Mouse (Mus musculus) left cerebral cortex, adult 2 months (tissue): Measurements from ENCODE around the gene Lif. TPM values are rescaled to one million over a fixed set of nuclear protein-coding genes. Genes with fewer than 3 reads are reported as not detected.
A peak's percentile ranks its signal among the peaks of the same experiment; 100 is the strongest.

Source experiments
- DNase-seq, 2 experiments: peaks; one replicate each; pipeline ENCODE4 v3.0.0; 2021 to 2022; ENCODE audit warnings: low spot score in 2 of 2, mixed read lengths in 1 of 2; ENCODE audit errors: extremely low spot score in 1 of 2
- H3K27ac ChIP-seq: fragments of 200-600 bp; 2 replicates; pipeline ENCODE4 v1.8.1; 2022
- H3K4me3 ChIP-seq: fragments of 200-600 bp; 2 replicates; pipeline ENCODE4 v1.8.1; 2022
- CTCF ChIP-seq: fragments of 200-600 bp; IDR thresholded peaks from 2 replicates; pipeline ENCODE4 v1.8.1; 2022; ENCODE audit warnings: antibody characterized with exemption, mild to moderate bottlenecking, moderate library complexity
- intact Hi-C: fragments of 180-260 bp; cut with DNase I; formaldehyde crosslinking; loops from one replicate; pipeline ENCODE4 v1.15.1; 2025
- total RNA-seq, 2 experiments: library from RNA; stranded (reverse); gene quantifications; 2 replicates each; pipeline ENCODE4 v1.2.3; 2021

The Lif gene
- total RNA-seq, 2 experiments from 2014 or later, result 0.70 to 1.2 TPM

DNA sequence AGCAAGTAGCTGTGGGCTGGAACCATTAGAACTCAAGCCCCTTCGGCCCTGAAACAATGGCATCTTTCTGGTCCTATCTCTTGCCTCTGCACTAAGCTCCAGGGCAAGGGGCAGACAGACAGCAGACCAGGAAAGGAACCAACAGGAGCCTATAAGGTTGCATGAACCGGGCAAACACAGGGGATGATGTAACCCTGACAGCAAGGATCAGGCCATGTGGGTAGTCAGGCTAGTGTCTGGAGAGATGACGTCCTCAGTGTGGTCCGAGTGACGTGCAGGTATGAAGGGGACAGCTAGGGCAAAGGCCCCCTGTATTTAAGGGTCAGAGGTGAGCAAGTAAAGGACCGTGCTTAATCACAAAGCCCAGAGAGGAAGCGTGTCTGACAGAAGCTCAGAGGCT is 7.1 kb upstream of the Lif start:
- no peak for TF ChIP-seq CTCF
- intact Hi-C loops, result no loop called here

GRCm38 (mm10) chr11:4251376-4251775 is 6.0 kb upstream of the Lif start:
- intact Hi-C loops, result no loop called here
- no peak for TF ChIP-seq CTCF
- Histone ChIP-seq H3K4me3 (no peak overlapping the region), H3K27ac (no peak overlapping the region)
- no peak for DNase-seq

More for the DNA sequence above, 7.1 kb upstream of the Lif start:
- H3K4me3 ChIP-seq, result no peak overlapping the region
- DNase-seq, result no peak
- no peak overlapping the region for H3K27ac ChIP-seq

GRCm38 (mm10) chr11:4252886-4253285 is 4.5 kb upstream of the Lif start:
- Histone ChIP-seq H3K4me3 (no peak overlapping the region), H3K27ac (no peak overlapping the region)
- no peak for TF ChIP-seq CTCF
- DNase-seq, result no peak
- intact Hi-C loops, result no loop called here

GRCm38 (mm10) chr11:4257756-4258155 is 399 bp downstream of the Lif start:
- intact Hi-C loops, result loop anchor here (1.0 kb wide), 2 partner anchors 38 to 165 kb away; no protein-coding TSS in a partner anchor
- no peak overlapping the region for H3K4me3 ChIP-seq
- TF ChIP-seq CTCF, result no peak
- DNase-seq, result no peak
- no peak overlapping the region for H3K27ac ChIP-seq

- Histone ChIP-seq H3K27ac (no peak overlapping the region), H3K4me3 (no peak overlapping the region)
- DNase-seq, result peak; percentile 75 to 86
- intact Hi-C loops, result loop anchor here (1.0 kb wide), 2 partner anchors 39 to 164 kb away; no protein-coding TSS in a partner anchor
- peak; percentile 98 for TF ChIP-seq CTCF
Observed at GRCm38 (mm10) chr11:4258657-4259082, 1.3 kb downstream of the Lif start.

DNA sequence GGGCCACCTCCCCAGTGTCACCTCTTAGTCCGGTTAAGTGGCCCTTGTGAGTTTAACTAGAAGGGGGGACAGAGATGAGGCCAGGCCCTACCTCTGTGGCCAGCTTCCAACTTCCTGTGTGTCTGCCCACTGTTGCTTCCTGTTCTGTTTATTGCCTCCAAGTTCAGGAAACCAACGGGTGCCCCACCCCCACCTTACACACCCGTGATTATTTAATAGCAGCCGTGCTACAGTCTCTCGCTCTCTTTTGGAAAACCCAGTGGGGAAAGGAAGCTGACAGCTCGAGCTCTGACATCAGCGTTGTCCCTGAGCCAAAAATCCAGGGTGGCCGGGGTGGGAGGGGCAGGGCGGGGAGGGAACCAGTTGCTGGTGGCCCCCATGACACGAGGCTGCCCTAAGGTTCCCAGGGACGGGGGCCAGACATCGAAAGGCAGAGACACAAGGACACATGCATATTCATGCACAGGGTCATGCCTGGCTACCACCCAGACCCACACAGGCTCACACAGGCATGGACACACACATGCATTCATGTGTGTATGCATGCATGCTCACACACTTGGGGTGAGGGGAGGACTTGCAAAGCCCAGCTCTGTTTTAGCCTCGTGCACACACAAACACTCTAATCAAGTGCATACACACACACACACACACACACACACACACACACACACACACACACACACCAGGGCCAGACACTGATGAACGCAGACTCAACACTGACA is 3.3 kb downstream of the Lif start:
- no peak for DNase-seq
- H3K27ac ChIP-seq, result no peak overlapping the region
- intact Hi-C loops, result loop anchor here (10.0 kb wide), 1 partner anchor 604 kb away; no protein-coding TSS in a partner anchor
- H3K4me3 ChIP-seq, result no peak overlapping the region
- no peak for TF ChIP-seq CTCF

GRCm38 (mm10) chr11:4261188-4261494 is 3.8 kb downstream of the Lif start:
- TF ChIP-seq CTCF, result peak; percentile 54
- no peak overlapping the region for H3K27ac ChIP-seq
- no peak overlapping the region for H3K4me3 ChIP-seq
- DNase-seq, result peak in 1 of 2 experiments; percentile 37
- intact Hi-C loops, result loop anchor here (10.0 kb wide), 1 partner anchor 604 kb away; no protein-coding TSS in a partner anchor

DNA sequence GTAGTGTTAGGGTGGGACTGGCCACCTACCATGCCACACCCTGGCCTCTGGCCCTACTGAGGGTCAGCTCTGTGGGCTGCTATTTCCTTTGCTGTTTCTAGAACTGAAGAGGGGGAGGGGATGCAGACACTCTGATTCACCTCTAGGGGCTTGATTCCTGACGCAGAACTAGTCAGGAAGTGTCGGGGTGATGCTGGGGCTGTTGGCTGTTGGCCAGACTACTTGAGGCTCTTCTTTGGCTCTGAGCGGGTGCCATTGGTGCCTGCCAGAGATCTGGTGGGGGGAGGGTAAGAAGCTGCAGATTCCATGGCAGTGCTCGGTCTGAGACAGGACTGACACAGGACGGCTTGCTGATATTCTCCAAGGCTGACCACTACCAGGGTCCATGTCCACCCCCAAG is 4.6 kb downstream of the Lif start:
- intact Hi-C loops, result loop anchor here (10.0 kb wide), 1 partner anchor 603 kb away; no protein-coding TSS in a partner anchor
- no peak overlapping the region for H3K4me3 ChIP-seq
- no peak; the same call in none of the 2 replicates for TF ChIP-seq CTCF
- H3K27ac ChIP-seq, result no peak overlapping the region
- DNase-seq, result no peak

DNA sequence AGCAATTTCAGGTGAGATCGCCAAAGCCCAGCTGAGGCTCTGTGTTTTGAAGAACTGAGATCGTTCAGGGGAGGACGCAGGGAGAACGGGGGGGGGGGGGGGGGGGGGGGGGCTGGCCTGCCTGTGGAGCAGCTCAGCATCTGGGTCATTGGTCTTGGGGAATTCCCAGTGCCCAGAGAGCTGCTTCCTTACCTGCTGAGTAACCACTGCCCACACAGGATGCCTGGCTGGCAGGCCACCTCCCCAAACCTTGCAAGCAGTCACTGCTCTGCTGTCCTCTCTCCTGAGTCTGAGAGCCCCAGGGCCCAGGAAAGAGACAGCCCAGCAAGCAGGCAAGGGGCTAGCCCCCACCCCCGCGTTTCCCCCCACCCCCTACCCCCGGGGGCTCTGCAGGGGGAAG is 5.5 kb downstream of the Lif start:
- intact Hi-C loops, result loop anchor here (10.0 kb wide), 1 partner anchor 602 kb away; no protein-coding TSS in a partner anchor
- TF ChIP-seq CTCF, result no peak
- DNase-seq, result no peak

GRCm38 (mm10) chr11:4263296-4263695 is 5.9 kb downstream of the Lif start:
- no peak for DNase-seq
- no peak for TF ChIP-seq CTCF
- Histone ChIP-seq H3K4me3 (no peak overlapping the region), H3K27ac (no peak overlapping the region)
- intact Hi-C loops, result loop anchor here (10.0 kb wide), 1 partner anchor 602 kb away; no protein-coding TSS in a partner anchor

More for the DNA sequence above, 5.5 kb downstream of the Lif start:
- Histone ChIP-seq H3K4me3 (no peak overlapping the region), H3K27ac (no peak overlapping the region)

GRCm38 (mm10) chr11:4264066-4264465 is 6.7 kb downstream of the Lif start:
- H3K27ac ChIP-seq, result no peak overlapping the region
- DNase-seq, result no peak
- intact Hi-C loops, result loop anchor here (10.0 kb wide), 1 partner anchor 601 kb away; no protein-coding TSS in a partner anchor
- no peak for TF ChIP-seq CTCF
- no peak overlapping the region for H3K4me3 ChIP-seq
